Mouse (Mus musculus) bone marrow macrophage, adult 2 months (primary cell): Measurements from ENCODE around the gene Mylk2.

Experiments used
- CTCF ChIP-seq: IDR thresholded peaks from 2 replicates; pipeline ENCODE4 v1.5.1; 2012; ENCODE audit warnings: low read depth, mild to moderate bottlenecking, low read length, moderate library complexity
- POLR2A ChIP-seq: IDR thresholded peaks from 2 replicates; pipeline ENCODE4 v1.6.1; 2012; ENCODE audit warnings: mild to moderate bottlenecking, low read depth, low read length, borderline replicate concordance

GRCm38 (mm10) chr2:152901296-152901695 is 9.9 kb upstream of the Mylk2 start:
- TF ChIP-seq CTCF (no peak), POLR2A (no peak)
